Mouse (Mus musculus) neutrophil, adult 59 days (primary cell): ENCODE results near the gene Pgbd1. TPM values are rescaled to one million over a fixed set of nuclear protein-coding genes. Genes with fewer than 3 reads are reported as not detected.

Source experiments
- total RNA-seq, 2 experiments: library from RNA; stranded (reverse); gene quantifications; 1 replicate in 1 of 2; 2 replicates in 1 of 2; pipeline ENCODE4 v1.2.4; 2023

Gene Pgbd1
- not detected for total RNA-seq

DNA sequence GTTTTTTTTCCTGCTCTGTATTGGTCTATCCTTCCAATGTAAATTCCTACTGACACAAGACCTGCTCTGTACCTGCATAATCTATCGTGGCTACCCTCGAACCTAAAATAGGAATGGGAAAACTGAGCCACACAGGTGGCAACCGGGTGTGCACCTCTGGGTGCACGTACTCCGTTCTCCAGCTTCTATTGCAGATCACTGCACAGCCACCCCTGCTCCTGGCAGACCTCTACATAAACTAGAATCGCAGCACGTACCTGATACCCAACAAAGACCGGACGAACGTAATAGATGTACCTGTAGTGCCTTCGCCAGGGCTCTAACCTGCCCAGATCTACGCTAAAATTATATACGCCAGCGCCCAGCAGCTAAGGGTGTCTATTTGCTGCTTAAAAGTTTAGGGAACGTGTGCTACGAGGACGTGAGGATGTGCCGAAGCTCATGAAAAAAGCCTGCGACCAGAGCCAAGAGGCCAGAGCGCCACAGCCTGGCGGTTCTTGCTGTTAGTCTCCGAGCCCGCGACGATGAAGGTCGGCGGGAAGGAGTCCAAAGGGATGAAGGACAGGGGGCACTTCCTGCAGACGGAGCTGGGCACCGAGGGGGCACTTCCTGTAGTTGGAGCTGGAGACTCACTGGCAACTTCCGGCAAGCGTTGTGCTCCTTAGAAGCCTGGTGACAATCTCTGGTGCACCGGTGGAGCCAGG, at the start of gene Pgbd1:
Pgbd1 (minus strand) TSS at position 556 of the 704 bp plus-strand sequence.

GRCm38 (mm10) chr13:21478759-21479670, 38.2 kb upstream of the Pgbd1 start, which contains the start of the genes Zkscan4 and Gm10065:
Gene Zkscan4, plus strand, starts transcription at chr13:21478907.
Gene Gm10065, minus strand, starts transcription at chr13:21479441.

DNA sequence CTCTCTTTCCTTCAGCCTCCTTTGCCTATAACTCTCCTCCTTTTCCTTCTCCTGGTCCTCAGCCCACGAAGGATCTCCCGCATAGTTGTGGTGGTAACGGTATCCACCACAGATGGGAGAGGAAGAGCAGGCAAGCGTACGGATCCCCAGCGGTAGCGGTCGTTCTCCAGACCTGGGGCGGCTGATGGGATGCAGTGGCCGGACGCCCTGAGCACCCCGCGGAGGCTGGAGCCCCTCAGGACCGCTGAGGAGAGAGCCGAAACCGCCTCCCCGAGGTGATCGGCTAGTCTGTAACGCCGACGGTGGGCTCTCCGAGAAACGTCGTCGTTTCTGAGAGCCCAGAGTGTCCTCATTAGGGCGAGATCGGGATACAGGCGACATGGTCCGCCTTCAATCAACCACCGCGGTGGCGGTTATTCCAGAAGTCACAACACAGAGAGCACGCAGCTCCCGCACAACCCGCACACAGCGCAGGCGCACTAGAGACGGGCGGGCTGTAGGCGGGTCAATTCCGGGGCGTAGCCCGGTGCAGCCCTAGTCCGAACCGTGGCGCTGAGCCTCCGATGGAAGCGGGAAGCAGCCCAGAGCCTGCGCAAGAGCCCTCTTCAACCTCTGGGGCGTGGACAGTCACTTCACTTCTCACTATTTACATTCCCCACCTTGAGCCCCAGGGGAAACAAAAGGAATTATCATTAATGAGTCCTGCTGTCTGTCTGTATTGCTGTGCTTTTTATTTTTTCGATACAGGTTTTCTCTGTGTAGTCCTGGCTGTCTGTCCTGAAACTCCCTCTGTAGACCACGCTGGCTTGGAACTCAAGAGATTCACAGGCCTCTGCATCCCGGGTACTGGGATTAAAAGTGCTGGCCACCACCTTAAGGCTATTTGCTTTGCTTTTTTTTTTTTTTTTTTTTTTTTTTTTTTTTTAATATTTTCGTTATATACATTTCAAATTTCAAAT, 27.5 kb upstream of the Pgbd1 start, which contains the start of gene Nkapl:
Nkapl (minus strand) TSS at position 449 of the 959 bp plus-strand sequence.

DNA sequence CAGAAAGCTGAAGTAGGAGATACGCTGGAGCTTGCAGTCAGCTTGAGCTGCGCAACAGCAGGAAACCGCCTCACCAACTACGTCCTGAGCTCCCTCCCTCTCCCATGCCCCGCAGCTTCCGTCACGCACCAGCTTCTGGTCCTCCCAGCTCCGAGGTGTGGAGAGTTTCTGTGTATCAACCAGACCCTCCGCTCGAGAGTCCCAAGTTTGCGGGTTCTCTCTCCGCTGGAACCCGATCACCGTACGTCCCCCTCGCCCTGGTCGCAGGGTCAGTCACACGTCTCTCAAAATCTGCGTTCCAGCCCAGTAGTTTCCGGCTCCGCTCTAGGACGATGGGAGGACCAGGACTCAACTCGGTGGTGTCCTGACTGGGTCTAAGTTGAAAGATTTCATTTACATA, 12.6 kb upstream of the Pgbd1 start, which contains the start of gene Zscan26:
Zscan26 (minus strand) TSS at position 282 of the 400 bp plus-strand sequence.

DNA sequence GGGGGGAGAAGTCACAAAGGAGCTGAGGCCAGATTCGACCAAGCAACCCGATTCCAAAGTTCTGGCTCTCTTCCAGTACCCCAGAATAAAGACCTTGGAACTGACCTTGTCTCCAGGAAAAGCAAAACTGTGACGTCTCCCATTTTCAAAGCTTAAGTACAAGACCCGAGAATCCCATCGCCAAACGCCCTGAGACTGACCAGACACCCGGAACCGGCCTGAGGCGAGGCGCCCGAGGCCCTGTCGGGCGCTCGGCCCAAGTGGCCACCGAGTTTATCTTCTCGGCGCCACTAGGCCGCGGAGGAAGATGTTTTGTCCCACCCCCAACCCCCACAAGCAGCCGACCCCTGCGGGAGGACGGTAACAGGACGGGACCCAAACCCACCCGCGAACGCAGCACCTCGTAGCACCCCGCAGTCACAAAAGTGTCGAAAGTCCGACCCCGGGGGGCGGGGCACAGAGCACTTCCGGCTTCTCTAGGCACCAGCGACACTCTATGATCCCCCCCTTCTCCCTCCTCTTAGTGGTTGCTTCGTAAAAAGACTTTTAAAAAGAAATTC, 38.5 kb downstream of the Pgbd1 start, which contains the start of gene Zkscan3:
Zkscan3 (minus strand) TSS at position 469 of the 560 bp plus-strand sequence.

Other genes with a start within 250 kb of the Pgbd1 start
- gene Gpx5, start 148.3 kb downstream of the Pgbd1 start, total RNA-seq: not detected
- not detected for gene Gpx6, start 128.9 kb downstream of the Pgbd1 start, total RNA-seq
- gene Olfr1367, start 94.1 kb downstream of the Pgbd1 start, total RNA-seq: not detected
- gene Zscan12, start 78.2 kb downstream of the Pgbd1 start, total RNA-seq: 1 to 10 TPM; 1.7 to 2.1 TPM
- 10 to 100 TPM; 22.3 to 26.6 TPM for gene Zkscan3, start 38.3 kb downstream of the Pgbd1 start, total RNA-seq
- gene Zscan26, start 12.7 kb upstream of the Pgbd1 start, total RNA-seq: 10 to 100 TPM in 1 of 2 experiments, 1 to 10 TPM in 1; 7.5 to 11.7 TPM
- gene Nkapl, start 27.5 kb upstream of the Pgbd1 start, total RNA-seq: under 1 TPM; 0.24 to 0.26 TPM
- under 1 TPM; 0.20 TPM for gene Zkscan4, start 37.8 kb upstream of the Pgbd1 start, total RNA-seq
- gene Gm10065, start 38.4 kb upstream of the Pgbd1 start, total RNA-seq: not detected
- 1 to 10 TPM; 2.7 to 3.4 TPM for gene AK157302, start 54.2 kb upstream of the Pgbd1 start, total RNA-seq
- 10 to 100 TPM; 18.9 to 19.1 TPM for gene Gm11273, start 60.4 kb upstream of the Pgbd1 start, total RNA-seq
- gene Zkscan8, start 90.1 kb upstream of the Pgbd1 start, total RNA-seq: 1 to 10 TPM; 3.8 to 3.9 TPM
- not detected for gene Olfr1366, start 101.8 kb upstream of the Pgbd1 start, total RNA-seq
- gene Olfr1535, start 118.8 kb upstream of the Pgbd1 start, total RNA-seq: not detected
- gene Olfr1364, start 140.7 kb upstream of the Pgbd1 start, total RNA-seq: not detected
- gene Olfr1362, start 173.0 kb upstream of the Pgbd1 start, total RNA-seq: not detected
- not detected for gene Olfr11, start 201.5 kb upstream of the Pgbd1 start, total RNA-seq
- gene Olfr1361, start 222.3 kb upstream of the Pgbd1 start, total RNA-seq: not detected
- gene Olfr1360, start 236.3 kb upstream of the Pgbd1 start, total RNA-seq: not detected